Mouse (Mus musculus) heart, adult 2 months (tissue): ENCODE measurements around the gene Igsf9.

Experiments used
- CTCF ChIP-seq: fragments of 200-600 bp; IDR thresholded peaks from 2 replicates; pipeline ENCODE4 v1.8.1; 2022; ENCODE audit warnings: antibody characterized with exemption, mild to moderate bottlenecking, moderate library complexity
- POLR2A ChIP-seq: fragments of 200-500 bp; IDR thresholded peaks from 2 replicates; pipeline ENCODE4 v1.6.1; 2011; ENCODE audit warnings: mild to moderate bottlenecking, low read depth, low read length, control low read depth; ENCODE audit not compliant: insufficient read depth

GRCm38 (mm10) chr1:172472909-172473308 lies 8.7 kb upstream of the Igsf9 start:
- TF ChIP-seq CTCF = no peak
- TF ChIP-seq POLR2A = no peak
